In genomic region chr4:150595071-150595470, GRCm38 (mm10) we compare ENCODE assay signal across 25 mouse cellular contexts. TPM values are rescaled to one million over a fixed set of nuclear protein-coding genes. Genes with fewer than 3 reads are reported as not detected.
DNase-seq lines count a peak whose midpoint lies in the region; ATAC-seq and TF ChIP-seq lines count a peak whose summit lies in the region.
"Had no signal": no experiment of that assay in that cellular context is flagged by ENCODE, and none has a peak within 500 bp of the region (broad histone marks: within the 10 kb centered on the region; RNA-seq: fewer than 3 reads in every experiment).

No protein-coding gene starts in this region.

- no peak overlapping the region for H3K9ac ChIP-seq in liver, embryonic 11.5 days (ENCODE audit: low read depth, low read length)
- no peak overlapping the region for H3K9ac ChIP-seq in heart, adult 2 months (ENCODE audit: low read depth, low read length)
- H3K9ac ChIP-seq: forebrain, embryonic 13.5 days; heart, embryonic 12.5 days; heart, embryonic 15.5 days; hindbrain, embryonic 13.5 days had no signal

- H3K4me3 ChIP-seq in liver, embryonic 11.5 days (ENCODE audit: low read depth, low read length): no peak overlapping the region
- no peak overlapping the region for H3K4me3 ChIP-seq in myocyte
- no peak overlapping the region for H3K4me3 ChIP-seq in heart, adult 2 months
- H3K4me3 ChIP-seq: forebrain, embryonic 10.5 days; forebrain, embryonic 13.5 days; gastrocnemius, adult 2 months; heart, embryonic 12.5 days; heart, embryonic 15.5 days; hindbrain, embryonic 10.5 days; hindbrain, embryonic 13.5 days had no signal

- H3ac ChIP-seq in myocyte (ENCODE audit: control insufficient read depth, insufficient read length): no peak overlapping the region

- no peaks in the 10 kb centered on the region for H3K9me3 ChIP-seq in liver, embryonic 11.5 days (ENCODE audit: control insufficient read depth, low read length)
- H3K9me3 ChIP-seq: forebrain, embryonic 10.5 days; forebrain, embryonic 13.5 days; heart, embryonic 12.5 days; heart, embryonic 15.5 days; hindbrain, embryonic 10.5 days; hindbrain, embryonic 13.5 days had no signal

- no peak overlapping the region for H3K27ac ChIP-seq in liver, embryonic 11.5 days (ENCODE audit: low read depth, low read length)
- H3K27ac ChIP-seq in heart, adult 2 months: no peak overlapping the region
- H3K27ac ChIP-seq: forebrain, embryonic 10.5 days; forebrain, embryonic 13.5 days; heart, embryonic 15.5 days; hindbrain, embryonic 10.5 days had no signal

- H3K4me2 ChIP-seq in liver, embryonic 11.5 days: no peak overlapping the region
- H3K4me2 ChIP-seq in myocyte (ENCODE audit: low read depth): peak overlapping the region; percentile 10
- H3K4me2 ChIP-seq: forebrain, embryonic 13.5 days; heart, embryonic 12.5 days; heart, embryonic 15.5 days; hindbrain, embryonic 13.5 days had no signal

- H3K4me1 ChIP-seq in liver, embryonic 11.5 days (replicated peaks; ENCODE audit: control insufficient read depth, insufficient read depth, low read length): peaks cover 54% of the 10 kb centered on the region
- H3K4me1 ChIP-seq in heart, adult 2 months (ENCODE audit: control insufficient read depth, insufficient read depth, low read length): peaks cover 35% of the 10 kb centered on the region

- no peak for TF ChIP-seq POLR2A in myocyte (IDR thresholded peaks at IDR 0.05; ENCODE audit: insufficient read length, low read depth)
- no peak for TF ChIP-seq POLR2A in heart, adult 2 months (IDR thresholded peaks at IDR 0.05; ENCODE audit: insufficient read depth, low read depth, low read length)

- TF ChIP-seq EP300 in heart, adult 2 months (IDR thresholded peaks at IDR 0.05; ENCODE audit: insufficient read depth, low read depth, low read length): no peak

- intact Hi-C loops in heart, adult 2 months (cut with DNase I): no loop called here

- H3K36me3 ChIP-seq in liver, embryonic 11.5 days (ENCODE audit: control insufficient read depth, insufficient read depth, low read length): no peaks in the 10 kb centered on the region
- H3K36me3 ChIP-seq in myocyte (ENCODE audit: control insufficient read depth, insufficient read depth): no peaks in the 10 kb centered on the region
- peaks cover 36% of the 10 kb centered on the region for H3K36me3 ChIP-seq in heart, adult 2 months (ENCODE audit: control insufficient read depth, insufficient read depth, low read length)
- H3K36me3 ChIP-seq: heart, embryonic 12.5 days; heart, embryonic 15.5 days; hindbrain, embryonic 10.5 days; hindbrain, embryonic 13.5 days had no signal

- no peak for TF ChIP-seq CTCF in heart, adult 2 months (IDR thresholded peaks at IDR 0.05)

- peaks cover 63% of the 10 kb centered on the region for H3K79me2 ChIP-seq in myocyte (ENCODE audit: control insufficient read depth, insufficient read depth)
- peaks cover 15% of the 10 kb centered on the region for H3K79me2 ChIP-seq in heart, adult 2 months (replicated peaks; ENCODE audit: control insufficient read depth, insufficient read depth, low read length)

- WGBS in liver, embryonic 11.5 days: 71% methylated on average over 3 of the region's 3 CpGs
- WGBS in heart, adult 2 months: 76% methylated on average over 3 of the region's 3 CpGs

- no peaks in the 10 kb centered on the region for H3K27me3 ChIP-seq in liver, embryonic 11.5 days (replicated peaks; ENCODE audit: control insufficient read depth, insufficient read depth, low read length)
- no peaks in the 10 kb centered on the region for H3K27me3 ChIP-seq in myocyte (ENCODE audit: control insufficient read depth, insufficient read depth, insufficient read length)
- H3K27me3 ChIP-seq in heart, adult 2 months (ENCODE audit: control insufficient read depth, insufficient read depth, low read length): no peaks in the 10 kb centered on the region
- H3K27me3 ChIP-seq: forebrain, embryonic 13.5 days; heart, embryonic 12.5 days; heart, embryonic 15.5 days; hindbrain, embryonic 13.5 days; Patski had no signal

- DNase-seq in liver (peak; percentile 39), 3T3-L1 (ENCODE audit: low read depth, low spot score) (peak; percentile 37), MN1 (ENCODE audit: low spot score) (peak; percentile 50)
- no peak for DNase-seq in liver, embryonic 11.5 days (ENCODE audit: low spot score)
- DNase-seq in heart, adult 2 months: no peak
- DNase-seq: adrenal gland, postnatal 10 days; cerebellum, adult 18-20 months; cerebellum, adult 9-10 months; cerebellum, postnatal 14 days; gastrocnemius, adult 2 months; gastrocnemius, postnatal 14 days; heart, adult 11 months; heart, postnatal 10 days; heart, postnatal 36 days had no signal

- no peak for ATAC-seq in liver, embryonic 11.5 days (replicated peaks; ENCODE audit: low FRiP score)
- ATAC-seq: forebrain, embryonic 13.5 days; forebrain, embryonic 16.5 days; hindbrain, embryonic 16.5 days; Patski had no signal

TF ChIP-seq in myocyte, 11 proteins besides CTCF, POLR2A, EP300 and RAD21:
- TF ChIP-seq TCF3 (IDR thresholded peaks at IDR 0.05; ENCODE audit: insufficient read length, low read depth) (no peak), MYOD1 (IDR thresholded peaks at IDR 0.05; ENCODE audit: control insufficient read depth in 1 of 3, insufficient read length in 2 of 3, low read depth in 2 of 3) (no peak), E2F4 (IDR thresholded peaks at IDR 0.05; ENCODE audit: insufficient read depth) (no peak), SRF (IDR thresholded peaks at IDR 0.05; ENCODE audit: control insufficient read depth, insufficient read length, low read depth) (no peak), CEBPB (IDR thresholded peaks at IDR 0.05; ENCODE audit: insufficient read depth, poor library complexity, severe bottlenecking) (no peak), TCF12 (IDR thresholded peaks at IDR 0.05; ENCODE audit: insufficient read depth, poor library complexity, severe bottlenecking) (no peak), POLR2AphosphoS2 (IDR thresholded peaks at IDR 0.05; ENCODE audit: insufficient read length, low read depth) (no peak), REST (IDR thresholded peaks at IDR 0.05; ENCODE audit: insufficient read depth, insufficient read length) (no peak), USF1 (IDR thresholded peaks at IDR 0.05; ENCODE audit: low read depth) (no peak), MAX (IDR thresholded peaks at IDR 0.05; ENCODE audit: low read depth) (no peak), MYOG (IDR thresholded peaks at IDR 0.05; ENCODE audit: control insufficient read depth in 1 of 3, insufficient read depth in 1 of 3, insufficient read length in 2 of 3, low read depth in 2 of 3) (no peak)

RNA-seq across cellular contexts. Expression of gene Slc45a1, which starts 56.9 kb away (rescaled TPM):
- 0.04 and 0.05 TPM in 2 replicates for polyA plus RNA-seq in liver, embryonic 11.5 days (2014; fragmentation: Nextera tagmentation; extraction: Ambion mirVana)
- polyA plus RNA-seq in myocyte (2012; fragmentation: generic; extraction: Trizol): not detected
- total RNA-seq in heart, adult 2 months (2021): not detected
- polyA plus RNA-seq in heart, adult 2 months (2012; rRNA removed): not detected in 2 replicates
- total RNA-seq: gastrocnemius, adult 2 months; gastrocnemius, postnatal 14 days; gastrocnemius, postnatal 4 days; heart, postnatal 10 days; heart, postnatal 36 days had no signal
- polyA plus RNA-seq: heart, embryonic 12.5 days; heart, embryonic 15.5 days; Patski had no signal

Comparison
In these comparisons a context has a peak if more than half of its experiments do, and no peak if none do; other contexts are left out.
1. DNase-seq: peak in liver (single experiment), 3T3-L1 (single experiment) and MN1 (single experiment); none in liver, embryonic 11.5 days (single experiment) and heart, adult 2 months (0 of 2).